Mouse (Mus musculus) layer of hippocampus, adult 2 months (tissue): Measurements from ENCODE around the gene Dmac2. TPM values are rescaled to one million over a fixed set of nuclear protein-coding genes. Genes with fewer than 3 reads are reported as not detected.
A peak's percentile ranks its signal among the peaks of the same experiment; 100 is the strongest.

ENCODE experiments used
- DNase-seq, 2 experiments: peaks; one replicate each; pipeline ENCODE4 v3.0.0; 2022; ENCODE audit warnings: low spot score in 2 of 2
- H3K27ac ChIP-seq: fragments of 200-600 bp; 2 replicates; pipeline ENCODE4 v1.8.1; 2022
- H3K4me3 ChIP-seq: fragments of 200-600 bp; 2 replicates; pipeline ENCODE4 v1.8.1; 2022; ENCODE audit warnings: mild to moderate bottlenecking
- CTCF ChIP-seq: fragments of 200-600 bp; conservative IDR thresholded peaks from 2 replicates; pipeline ENCODE4 v1.8.1; 2022; ENCODE audit warnings: antibody characterized with exemption, mild to moderate bottlenecking, moderate library complexity
- total RNA-seq, 2 experiments: library from RNA; stranded (reverse); gene quantifications; 2 replicates each; pipeline ENCODE4 v1.2.3; 2021

The Dmac2 gene
- total RNA-seq, 2 experiments from 2014 or later: 47.0 to 50.3 TPM

DNA sequence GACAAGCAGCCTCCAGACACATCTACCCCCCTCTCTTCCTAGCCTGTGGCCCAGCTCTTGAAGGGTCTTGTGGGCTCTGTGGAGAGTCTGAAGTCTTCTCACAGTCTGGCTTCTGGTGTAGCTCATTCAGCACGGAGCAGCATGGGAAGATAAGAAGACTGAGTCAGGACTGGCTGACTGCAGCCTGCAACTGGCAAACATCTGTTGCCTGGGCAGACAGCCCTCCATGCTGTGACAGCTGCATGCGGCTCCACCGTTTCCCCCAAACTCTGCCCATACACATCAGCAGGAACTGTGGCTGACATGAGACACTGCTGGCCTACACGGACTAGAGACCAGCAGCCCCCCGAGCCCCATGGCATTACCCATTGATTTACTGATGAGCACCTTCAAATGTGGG lies 5.6 kb downstream of the Dmac2 start:
- DNase-seq: no peak
- no peak for TF ChIP-seq CTCF
- no peak overlapping the region for H3K4me3 ChIP-seq
- no peak overlapping the region for H3K27ac ChIP-seq

DNA sequence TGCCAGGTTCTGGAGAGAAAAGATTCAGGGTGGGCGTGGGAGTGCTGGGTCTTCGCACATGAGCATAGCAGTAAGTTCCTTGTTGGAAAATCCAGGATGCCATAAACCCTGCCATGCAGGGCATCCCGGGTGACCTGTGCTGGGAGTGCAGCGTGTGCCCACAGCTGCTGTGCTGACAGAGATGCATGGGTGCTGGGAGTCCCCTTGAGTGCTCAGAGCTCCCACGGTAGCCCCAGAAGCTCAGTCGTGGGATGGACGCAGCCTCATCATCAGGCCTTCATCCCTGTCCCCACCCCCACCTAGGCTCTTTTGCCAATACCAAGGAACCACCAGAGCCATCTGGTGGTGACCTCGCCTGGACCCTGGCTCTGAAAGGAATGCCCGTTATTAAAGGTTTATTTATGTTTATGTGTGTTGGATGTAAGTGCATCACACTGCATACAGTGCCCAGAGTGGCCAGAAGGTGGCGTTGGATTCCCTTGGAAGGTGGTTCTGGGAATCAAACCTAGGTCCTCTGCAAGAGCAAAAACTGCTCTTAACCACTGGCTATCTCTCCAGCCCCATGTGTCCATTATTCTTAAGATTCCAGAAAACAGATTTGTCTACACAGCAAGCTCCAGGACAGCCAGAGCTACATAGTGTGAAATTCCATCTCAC lies 6.5 kb downstream of the Dmac2 start:
- Histone ChIP-seq H3K27ac (peak overlapping the region; percentile 84; the same call in 1 of the 2 replicates), H3K4me3 (no peak overlapping the region)
- TF ChIP-seq CTCF: peak; percentile 69
- no peak for DNase-seq

DNA sequence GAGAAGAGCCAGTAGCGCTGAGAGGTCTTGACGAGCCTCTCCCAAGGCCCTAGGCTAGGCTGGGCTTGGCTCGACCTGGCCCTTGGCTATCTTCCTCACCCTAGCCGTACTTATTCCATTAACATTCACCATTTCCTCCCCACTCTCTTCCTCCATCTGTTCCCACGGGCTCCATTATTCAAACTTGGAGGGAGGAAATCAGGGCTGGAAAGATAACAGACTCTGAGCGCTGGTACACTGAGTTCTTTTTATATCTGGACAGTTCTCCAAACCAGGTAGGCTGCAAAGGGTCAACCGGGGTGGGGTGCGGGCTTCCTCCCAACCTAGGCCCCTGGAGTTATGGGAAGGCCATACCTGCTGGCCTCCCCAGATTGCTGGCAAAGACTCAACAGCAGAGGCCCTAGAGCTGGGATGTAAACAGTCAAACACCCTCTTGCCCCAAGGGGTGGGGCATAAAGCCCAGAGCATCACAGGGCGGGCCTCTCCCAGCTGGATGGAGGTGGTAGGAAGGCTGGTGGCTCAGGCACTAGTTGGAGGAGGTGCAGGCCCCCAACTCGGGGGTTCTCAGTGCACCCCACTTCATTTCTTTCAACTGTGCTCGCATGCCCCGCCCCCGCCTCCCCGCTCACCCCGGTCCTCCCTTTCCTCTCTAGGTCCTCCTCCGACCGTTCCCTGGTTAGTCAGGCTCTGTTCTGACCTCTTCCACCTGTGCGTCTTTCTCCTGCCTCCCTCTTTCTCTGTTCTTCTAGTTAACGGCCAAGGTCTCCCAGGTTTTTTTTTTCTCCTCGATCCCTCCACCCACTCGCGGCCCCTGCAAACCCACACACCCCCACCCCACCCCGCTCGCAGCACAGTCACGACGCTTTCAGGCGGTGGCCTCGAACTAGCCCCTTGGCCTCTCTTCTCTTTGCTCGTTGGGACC lies 7.6 kb downstream of the Dmac2 start, which contains the start of gene B3gnt8:
TSS of gene B3gnt8 (plus strand) at position 146 of the 922 bp plus-strand sequence.
- Histone ChIP-seq H3K27ac (peak within 1 kb of the TSS; percentile 84), H3K4me3 (peak within 1 kb of the TSS; percentile 35; the same call in 1 of the 2 replicates)
- TF ChIP-seq CTCF: no peak
- DNase-seq: no peak

DNA sequence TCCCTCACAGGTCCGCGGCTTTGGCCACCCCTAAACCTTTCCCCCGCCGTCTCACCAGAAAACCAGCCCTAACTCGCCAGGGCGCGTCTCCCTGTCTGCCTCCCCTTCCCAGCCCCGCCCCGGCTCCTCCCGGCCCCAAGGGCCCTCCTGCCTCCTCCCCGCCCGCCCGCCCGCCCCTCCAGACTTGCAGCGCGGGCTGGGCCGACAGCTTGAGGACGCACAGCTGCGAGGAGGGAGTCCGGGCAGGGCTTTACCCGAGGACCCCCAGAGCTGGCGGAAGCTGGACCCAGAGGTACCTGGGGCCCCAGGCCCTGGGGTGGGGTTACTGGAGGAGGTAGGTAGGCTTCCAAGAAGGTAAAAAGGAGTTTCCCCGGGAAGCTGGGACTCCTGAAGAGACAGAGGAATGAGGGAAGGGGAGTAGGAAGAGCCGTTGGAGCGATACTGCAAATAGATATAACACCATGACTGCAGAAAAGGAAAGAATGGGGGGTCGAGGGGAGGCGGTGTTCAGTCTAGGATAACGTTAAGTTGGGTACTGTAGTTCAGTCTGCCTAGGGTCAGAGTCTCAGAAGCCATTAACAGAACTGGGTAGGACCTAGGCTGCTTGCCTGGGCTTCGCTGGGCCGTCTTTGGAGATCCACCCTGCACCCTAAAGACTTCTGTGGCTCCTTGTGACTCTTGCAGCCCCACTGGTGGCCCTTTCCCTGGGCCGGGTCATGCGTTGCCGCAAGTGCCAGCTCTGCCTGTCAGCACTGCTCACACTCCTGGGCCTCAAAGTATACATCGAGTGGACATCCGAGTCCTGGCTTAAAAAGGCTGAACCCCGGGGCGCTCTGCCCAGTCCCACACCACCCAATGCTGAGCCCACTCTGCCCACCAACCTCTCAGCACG lies 8.5 kb downstream of the Dmac2 start:
- H3K27ac ChIP-seq: peak overlapping the region; percentile 84
- no peak for DNase-seq
- H3K4me3 ChIP-seq: peak overlapping the region; percentile 35; the same call in 1 of the 2 replicates
- TF ChIP-seq CTCF: no peak

DNA sequence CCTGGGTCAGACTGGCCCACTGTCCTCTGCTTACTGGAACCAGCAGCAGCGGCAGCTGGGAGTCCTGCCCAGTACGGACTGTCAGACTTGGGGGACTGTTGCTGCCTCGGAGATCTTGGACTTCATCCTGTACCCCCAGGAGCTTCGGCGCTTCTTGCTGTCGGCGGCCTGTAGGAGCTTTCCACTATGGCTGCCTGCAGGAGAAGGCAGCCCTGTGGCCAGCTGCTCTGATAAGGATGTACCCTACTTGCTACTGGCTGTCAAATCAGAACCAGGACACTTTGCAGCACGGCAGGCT lies 9.1 kb downstream of the Dmac2 start:
- DNase-seq: no peak
- TF ChIP-seq CTCF: no peak
- no peak overlapping the region for H3K27ac ChIP-seq
- no peak overlapping the region for H3K4me3 ChIP-seq

DNA sequence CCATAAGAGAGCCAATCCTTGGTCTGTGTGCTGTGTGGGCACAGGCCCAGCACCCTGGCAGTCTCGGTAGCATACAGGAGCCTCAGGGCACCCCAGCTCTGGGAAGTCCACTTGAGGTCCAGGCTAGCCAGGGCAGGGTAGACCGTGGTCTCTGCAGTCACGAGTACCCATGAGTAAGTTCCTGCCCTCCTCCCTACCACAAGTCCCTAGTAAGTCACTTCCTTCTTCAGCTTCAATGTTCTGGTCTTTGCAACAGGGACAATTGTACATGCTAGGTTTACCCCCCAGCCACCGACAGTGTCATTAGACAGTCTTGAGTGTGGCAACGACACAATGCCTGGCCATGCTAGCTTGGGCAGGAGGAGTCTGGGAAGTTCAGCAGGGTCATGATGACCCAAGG lies 13.5 kb downstream of the Dmac2 start:
- no peak for TF ChIP-seq CTCF
- no peak for DNase-seq
- no peak overlapping the region for H3K4me3 ChIP-seq
- no peak overlapping the region for H3K27ac ChIP-seq

DNA sequence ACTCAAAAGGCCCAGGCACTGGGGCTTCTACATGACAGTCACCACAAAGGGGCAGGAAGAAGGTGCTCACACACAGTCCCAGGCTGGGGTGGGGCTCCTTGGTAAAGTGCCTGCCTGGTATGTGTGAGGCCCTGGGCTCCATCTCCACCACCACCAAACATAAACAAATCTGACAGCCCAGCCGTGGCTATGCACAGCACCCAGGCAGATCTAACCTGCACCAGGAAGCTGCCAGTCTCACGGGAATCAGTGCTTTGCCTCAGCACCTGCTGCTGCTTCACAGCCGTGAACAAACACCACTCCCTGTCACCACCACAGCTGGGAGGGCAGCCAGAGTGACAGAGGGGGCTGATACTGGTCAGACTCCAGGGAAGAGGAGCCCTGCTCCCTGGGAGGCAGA lies 17.2 kb downstream of the Dmac2 start:
- no peak for TF ChIP-seq CTCF
- Histone ChIP-seq H3K4me3 (no peak overlapping the region), H3K27ac (no peak overlapping the region)
- DNase-seq: no peak

DNA sequence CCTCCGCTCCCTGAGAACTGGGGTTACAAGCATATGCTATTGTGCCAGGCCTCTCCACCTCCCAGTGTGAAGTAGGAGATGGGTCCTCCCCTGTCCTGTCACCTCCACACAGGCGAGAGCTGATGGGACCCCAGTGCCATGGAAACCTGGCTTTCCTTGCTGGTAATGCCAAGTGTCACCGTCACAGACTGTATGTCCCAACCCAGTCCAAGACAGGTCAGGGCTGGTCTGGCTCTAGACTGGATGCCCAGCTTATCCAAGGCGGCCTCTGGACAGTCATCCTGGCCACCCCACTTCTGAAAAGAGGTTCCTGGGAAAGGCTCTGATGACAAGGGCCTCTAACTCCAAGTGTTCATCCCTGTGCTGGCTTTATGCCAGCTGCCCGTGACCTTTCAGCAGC lies 17.9 kb downstream of the Dmac2 start:
- DNase-seq: no peak
- no peak for TF ChIP-seq CTCF
- no peak overlapping the region for H3K4me3 ChIP-seq
- no peak overlapping the region for H3K27ac ChIP-seq

DNA sequence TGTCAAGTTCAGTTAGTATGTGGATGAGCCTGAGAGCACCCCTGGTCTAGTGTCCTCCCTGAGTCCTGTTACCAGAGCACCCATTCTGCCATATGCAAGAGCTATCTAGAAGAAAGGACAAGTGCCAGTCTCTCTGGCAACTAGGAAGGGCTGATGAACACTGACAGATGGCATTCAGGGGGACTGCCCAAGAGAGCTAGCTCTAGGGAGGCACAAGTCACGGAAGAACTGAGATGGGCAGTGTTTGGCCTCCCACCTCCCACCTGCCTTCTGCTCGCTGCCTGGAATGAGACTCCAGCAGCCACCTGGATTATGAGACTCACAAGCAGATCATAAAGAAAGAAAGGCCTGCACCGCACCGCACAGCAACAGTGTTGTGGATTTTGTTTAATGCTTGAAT lies 20.5 kb downstream of the Dmac2 start:
- TF ChIP-seq CTCF: no peak
- DNase-seq: no peak
- H3K27ac ChIP-seq: no peak overlapping the region
- H3K4me3 ChIP-seq: no peak overlapping the region

DNA sequence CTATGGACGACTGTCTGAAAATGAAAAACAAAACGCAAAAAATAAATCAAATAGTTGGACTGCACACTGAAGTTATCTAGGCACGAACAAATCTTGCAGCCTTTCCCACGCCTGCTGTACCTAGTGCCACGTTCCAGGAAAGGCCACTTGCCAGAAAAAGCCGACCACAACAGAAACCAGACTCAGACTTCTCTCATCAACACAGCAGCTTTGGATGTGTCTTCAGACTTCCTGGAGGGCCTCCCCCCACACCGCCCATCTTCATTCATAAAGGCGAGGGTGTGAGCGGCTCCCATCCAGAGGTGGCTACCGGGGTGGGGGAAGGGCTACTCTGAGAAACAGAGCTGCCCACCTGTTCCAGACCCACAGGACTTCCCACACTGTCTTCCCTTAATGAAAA lies 24.9 kb downstream of the Dmac2 start:
- Histone ChIP-seq H3K4me3 (no peak overlapping the region), H3K27ac (no peak overlapping the region)
- DNase-seq: no peak
- TF ChIP-seq CTCF: no peak

DNA sequence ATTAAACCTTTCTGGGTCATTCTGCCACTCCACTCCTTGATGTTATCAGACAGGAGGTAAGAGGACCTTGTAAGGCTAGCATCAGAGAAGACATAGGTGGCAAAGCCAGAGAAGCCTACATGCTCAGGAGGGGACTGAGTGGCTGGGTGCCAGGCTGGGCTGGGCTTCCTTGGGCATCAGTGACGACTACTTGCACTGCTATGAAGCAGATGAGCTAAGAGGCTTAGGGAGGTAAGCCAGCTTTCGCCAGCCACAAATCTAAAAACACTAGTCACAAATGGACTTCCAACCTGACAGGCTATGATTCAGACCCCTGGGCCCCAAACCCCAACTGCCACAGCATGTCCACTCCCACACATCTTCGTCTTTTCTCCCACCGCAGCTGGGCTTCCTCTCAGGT lies 25.4 kb downstream of the Dmac2 start:
- TF ChIP-seq CTCF: no peak
- Histone ChIP-seq H3K27ac (no peak overlapping the region), H3K4me3 (no peak overlapping the region)
- no peak for DNase-seq

DNA sequence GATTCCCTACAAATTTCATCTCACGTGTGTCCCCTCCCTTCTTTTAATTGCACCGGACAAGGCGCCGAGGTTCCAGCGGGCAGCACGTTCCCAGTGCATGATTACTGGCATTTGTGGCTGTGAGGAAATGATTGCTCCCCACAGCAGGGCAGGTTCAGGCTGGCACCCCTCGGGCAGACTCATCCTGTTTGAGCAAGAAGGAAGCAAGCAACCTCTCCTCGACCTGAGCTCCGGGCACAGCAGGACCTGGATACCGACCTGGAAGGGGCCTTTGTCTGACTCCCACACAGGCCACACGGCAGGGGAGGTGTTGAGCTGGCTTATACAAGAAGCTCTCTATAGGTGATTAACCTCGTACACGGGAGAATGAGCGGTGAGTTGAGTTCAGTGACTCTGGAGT lies 25.9 kb downstream of the Dmac2 start:
- no peak for DNase-seq
- H3K27ac ChIP-seq: no peak overlapping the region
- H3K4me3 ChIP-seq: no peak overlapping the region
- TF ChIP-seq CTCF: no peak

DNA sequence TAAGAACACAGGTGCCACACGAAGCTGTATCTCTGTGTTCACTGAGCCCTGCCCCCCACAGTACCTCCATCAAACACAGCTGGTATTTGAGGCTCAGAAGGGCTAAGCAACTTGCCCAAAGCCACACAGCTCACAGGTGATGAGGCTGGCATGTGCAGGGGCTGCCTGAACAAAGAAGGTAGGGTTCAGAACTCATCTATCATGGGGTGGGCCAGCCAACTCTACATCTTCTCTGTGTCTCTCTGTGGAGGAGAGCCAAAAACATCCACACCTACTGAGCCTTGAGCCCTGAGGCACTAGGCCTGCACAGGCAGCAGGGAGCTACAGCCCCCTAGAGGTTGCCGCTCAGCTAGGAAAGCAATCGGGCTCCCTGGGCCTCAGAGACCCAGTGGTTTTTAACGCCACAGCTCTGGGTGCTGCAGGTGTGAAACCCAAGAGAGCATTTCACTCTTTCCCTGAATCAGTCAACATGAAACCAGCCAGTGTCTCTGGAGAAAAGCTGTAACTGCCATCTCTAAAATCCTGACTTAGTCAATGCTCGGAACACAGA lies 28.4 kb downstream of the Dmac2 start:
- no peak for DNase-seq
- Histone ChIP-seq H3K4me3 (no peak overlapping the region), H3K27ac (no peak overlapping the region)
- peak; percentile 44 for TF ChIP-seq CTCF
